Mouse (Mus musculus) G1E (cell line): ENCODE measurements around the gene Cd44.

Source experiments
- CTCF ChIP-seq: IDR thresholded peaks from 2 replicates; pipeline ENCODE4 v1.5.1; 2012; ENCODE audit warnings: low read depth, low read length, inconsistent platforms, mixed read lengths
- GATA1 ChIP-seq: IDR thresholded peaks from 2 replicates; pipeline ENCODE4 v1.6.1; 2012; ENCODE audit warnings: borderline replicate concordance, low read length, inconsistent platforms, mixed read lengths
- GATA2 ChIP-seq: IDR thresholded peaks from 2 replicates; pipeline ENCODE4 v1.6.1; 2012; ENCODE audit warnings: low read depth, low read length, inconsistent platforms, borderline replicate concordance
- POLR2AphosphoS5 ChIP-seq: IDR thresholded peaks from 2 replicates; pipeline ENCODE4 v1.6.1; 2012; ENCODE audit warnings: low read depth, low read length, inconsistent platforms; ENCODE audit not compliant: insufficient replicate concordance
- TAL1 ChIP-seq: conservative IDR thresholded peaks from 2 replicates; pipeline ENCODE4 v1.6.1; 2012; ENCODE audit warnings: low read depth, low read length, inconsistent platforms, mixed read lengths

GRCm38 (mm10) chr2:102851936-102852477 lies 49.5 kb downstream of the Cd44 start:
- no peak for TF ChIP-seq CTCF
- no peak for TF ChIP-seq GATA1
- no peak for TF ChIP-seq TAL1
- TF ChIP-seq POLR2AphosphoS5 = no peak
- no peak for TF ChIP-seq GATA2
